Mouse (Mus musculus): ENCODE measurements at regions not wholly inside any gene's neighbourhood (a gene's known extent, or its start where the extent isn't known, plus 50 kb on each side); places are given as distances from the start of the nearest gene placed in this dataset.
"Not testable (repeated sequence)": the region's sequence is repeated elsewhere in the genome, so short reads cannot be mapped to it uniquely, and the experiment has no call there.

- DNase-seq (ENCODE audit: low spot score in 2 of 2): no peak
These were observed 126.6 kb upstream of the Gmds start for GRCm38 (mm10) chr13:32465041-32465682.

GRCm38 (mm10) chr13:32454419-32455146, 116.0 kb upstream of the Gmds start:
- no peak for DNase-seq (ENCODE audit: low spot score in 2 of 2)

GRCm38 (mm10) chr13:32449710-32450417, 111.3 kb upstream of the Gmds start:
- no peak for DNase-seq (ENCODE audit: low spot score in 2 of 2)

- DNase-seq (ENCODE audit: low spot score in 2 of 2): no peak
These were observed 106.0 kb upstream of the Gmds start for GRCm38 (mm10) chr13:32444531-32444930.

- DNase-seq (ENCODE audit: low spot score in 2 of 2): no peak
These were observed 103.5 kb upstream of the Gmds start for GRCm38 (mm10) chr13:32442025-32442424.

- no peak for DNase-seq (ENCODE audit: low spot score in 2 of 2)
These were observed 96.6 kb upstream of the Gmds start for GRCm38 (mm10) chr13:32435136-32435535.

- DNase-seq (ENCODE audit: low spot score in 2 of 2): no peak
These were observed 89.9 kb upstream of the Gmds start for GRCm38 (mm10) chr13:32428482-32428881.

- no peak for DNase-seq (ENCODE audit: low spot score in 2 of 2)
These were observed 88.4 kb upstream of the Gmds start for GRCm38 (mm10) chr13:32426906-32427305.

GRCm38 (mm10) chr13:32426199-32426598, 87.7 kb upstream of the Gmds start:
- no peak for DNase-seq (ENCODE audit: low spot score in 2 of 2)

GRCm38 (mm10) chr13:32424543-32424942, 86.0 kb upstream of the Gmds start:
- not testable (repeated sequence) for DNase-seq (ENCODE audit: low spot score in 2 of 2)

- DNase-seq (ENCODE audit: low spot score in 2 of 2): no peak
These were observed 83.9 kb upstream of the Gmds start for GRCm38 (mm10) chr13:32422485-32422884.

- DNase-seq (ENCODE audit: low spot score in 2 of 2): no peak
These were observed 80.8 kb upstream of the Gmds start for GRCm38 (mm10) chr13:32419326-32419725.

- DNase-seq (ENCODE audit: low spot score in 2 of 2): no peak
These were observed 80.1 kb upstream of the Gmds start for GRCm38 (mm10) chr13:32418655-32419054.

- no peak for DNase-seq (ENCODE audit: low spot score in 2 of 2)
These were observed 79.4 kb upstream of the Gmds start for GRCm38 (mm10) chr13:32417907-32418306.

- DNase-seq (ENCODE audit: low spot score in 2 of 2): peak; percentile 34 to 75
These were observed 72.9 kb upstream of the Gmds start for GRCm38 (mm10) chr13:32411287-32411935.

- DNase-seq (ENCODE audit: low spot score in 2 of 2): no peak
These were observed 71.5 kb upstream of the Gmds start for GRCm38 (mm10) chr13:32410065-32410464.

- DNase-seq (ENCODE audit: low spot score in 2 of 2): no peak
These were observed 60.1 kb upstream of the Gmds start for GRCm38 (mm10) chr13:32398616-32399015.
